ENCODE assay signal across 8 mouse cellular contexts in the genomic region with DNA sequence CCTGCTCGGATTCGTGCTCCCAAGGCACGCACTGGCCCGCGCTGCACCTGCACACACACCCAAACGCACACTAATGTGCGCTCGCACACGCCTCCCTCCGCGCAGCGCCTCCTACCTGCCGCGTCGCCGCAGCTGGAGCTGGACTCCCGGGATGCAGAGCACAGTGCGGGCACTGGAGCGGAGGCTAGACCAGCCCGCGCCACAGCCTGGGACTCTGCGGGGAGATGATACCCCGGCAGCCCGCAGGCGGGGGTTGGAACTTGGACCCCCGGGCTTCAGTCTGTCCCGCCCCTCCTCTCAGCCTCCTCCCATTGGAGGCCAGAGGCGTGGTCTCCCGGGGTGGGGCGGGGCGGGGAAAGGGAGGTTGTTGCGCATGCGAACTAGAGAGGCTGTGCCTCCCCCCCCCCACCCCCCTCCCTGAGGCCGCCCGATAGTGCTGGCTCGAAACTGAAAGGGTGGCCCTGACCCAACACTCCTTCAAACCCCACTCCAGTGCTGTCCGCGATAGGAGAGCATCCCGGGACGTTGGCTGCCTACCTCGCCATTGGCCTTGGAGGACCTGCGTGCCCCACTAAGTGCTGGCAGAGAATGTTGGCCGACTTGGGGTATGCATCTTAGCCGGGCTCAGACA. TPM values are rescaled to one million over a fixed set of nuclear protein-coding genes. Genes with fewer than 3 reads are reported as not detected.
DNase-seq lines count a peak whose midpoint lies in the region; ATAC-seq and TF ChIP-seq lines count a peak whose summit lies in the region.

A gene (minus strand): TSS at position 346 of the 631 bp plus-strand sequence.

- no peaks in the 10 kb centered on the region for H3K9me3 ChIP-seq in G1E (replicated peaks)
- no peaks in the 10 kb centered on the region for H3K9me3 ChIP-seq in heart, postnatal 0 days (replicated peaks; ENCODE audit: control insufficient read depth, low read length)
- no peaks in the 10 kb centered on the region for H3K9me3 ChIP-seq in liver, embryonic 16.5 days (replicated peaks; ENCODE audit: control insufficient read depth, low read length)
- no peaks in the 10 kb centered on the region for H3K9me3 ChIP-seq in neural tube, embryonic 12.5 days

- H3K36me3 ChIP-seq in G1E (replicated peaks), result no peaks in the 10 kb centered on the region
- no peaks in the 10 kb centered on the region for H3K36me3 ChIP-seq in heart, postnatal 0 days (replicated peaks; ENCODE audit: control insufficient read depth, insufficient read depth, low read length)
- H3K36me3 ChIP-seq in liver, embryonic 16.5 days (ENCODE audit: control insufficient read depth, insufficient read depth), result no peaks in the 10 kb centered on the region
- no peaks in the 10 kb centered on the region for H3K36me3 ChIP-seq in neural tube, embryonic 12.5 days

- H3K9ac ChIP-seq in heart, postnatal 0 days (replicated peaks; ENCODE audit: low read depth, low read length), result peak within 1 kb of the TSS; percentile 51; the same call in 1 of the 2 replicates
- H3K9ac ChIP-seq in liver, embryonic 16.5 days (ENCODE audit: low read depth, low read length), result peak within 1 kb of the TSS; percentile 89
- peak within 1 kb of the TSS; percentile 57 for H3K9ac ChIP-seq in neural tube, embryonic 12.5 days

- peak within 1 kb of the TSS; percentile 74 for H3K4me3 ChIP-seq in G1E (ENCODE audit: low read depth, low read length)
- peak within 1 kb of the TSS; percentile 72 for H3K4me3 ChIP-seq in heart, postnatal 0 days (ENCODE audit: low read depth, low read length)
- H3K4me3 ChIP-seq in liver, embryonic 16.5 days (ENCODE audit: low read depth, low read length), result peak within 1 kb of the TSS; percentile 93
- H3K4me3 ChIP-seq in neural tube, embryonic 12.5 days, result peak within 1 kb of the TSS; percentile 63

- DNase-seq in G1E (ENCODE audit: low spot score), result peak; percentile 45
- peak; percentile 84 for DNase-seq in c-Kit-negative CD71-positive TER-119-positive erythroid progenitor cells, embryonic 14.5 days (ENCODE audit: low read depth, low spot score)
- DNase-seq in heart, postnatal 0 days (ENCODE audit: low spot score), result peak; percentile 55
- DNase-seq in kidney, postnatal 36 days, result peak; percentile 61 to 76
- DNase-seq in thymus, adult 18-20 months, result peak; percentile 58 to 67

- H3K27ac ChIP-seq in heart, postnatal 0 days (ENCODE audit: low read depth), result no peak within 1 kb of the TSS
- H3K27ac ChIP-seq in liver, embryonic 16.5 days (ENCODE audit: low read length), result peak within 1 kb of the TSS; percentile 92
- H3K27ac ChIP-seq in neural tube, embryonic 12.5 days, result no peak within 1 kb of the TSS

- TF ChIP-seq EP300 in heart, postnatal 0 days (IDR thresholded peaks at IDR 0.05; ENCODE audit: low read depth), result no peak

- peak within 1 kb of the TSS; percentile 80 for H3K4me2 ChIP-seq in heart, postnatal 0 days (ENCODE audit: low read depth, low read length)
- H3K4me2 ChIP-seq in liver, embryonic 16.5 days (ENCODE audit: low read depth, low read length), result peak within 1 kb of the TSS; percentile 92
- peak within 1 kb of the TSS; percentile 76 for H3K4me2 ChIP-seq in neural tube, embryonic 12.5 days (replicated peaks)

- H3K27me3 ChIP-seq in G1E (ENCODE audit: insufficient read depth, low read length), result peaks cover 52% of the 10 kb centered on the region
- no peaks in the 10 kb centered on the region for H3K27me3 ChIP-seq in heart, postnatal 0 days (ENCODE audit: control insufficient read depth, insufficient read depth, low read length)
- no peaks in the 10 kb centered on the region for H3K27me3 ChIP-seq in liver, embryonic 16.5 days (ENCODE audit: control insufficient read depth, insufficient read depth, low read depth, low read length)
- no peaks in the 10 kb centered on the region for H3K27me3 ChIP-seq in neural tube, embryonic 12.5 days (replicated peaks)

- no peak for TF ChIP-seq CTCF in G1E (IDR thresholded peaks at IDR 0.05; ENCODE audit: low read depth, low read length)
- TF ChIP-seq CTCF in heart, postnatal 0 days (IDR thresholded peaks at IDR 0.05; ENCODE audit: low read depth), result peak; percentile 44

- peaks cover 16% of the 10 kb centered on the region for H3K4me1 ChIP-seq in G1E (ENCODE audit: insufficient read depth, low read depth, low read length)
- H3K4me1 ChIP-seq in heart, postnatal 0 days (ENCODE audit: control insufficient read depth, insufficient read depth), result no peaks in the 10 kb centered on the region
- H3K4me1 ChIP-seq in liver, embryonic 16.5 days (ENCODE audit: control insufficient read depth, low read depth, low read length), result peaks cover 55% of the 10 kb centered on the region
- peaks cover 24% of the 10 kb centered on the region for H3K4me1 ChIP-seq in neural tube, embryonic 12.5 days

- WGBS in heart, postnatal 0 days, result under 1% methylated on average over 35 of the region's 44 CpGs
- under 1% methylated on average over 42 of the region's 44 CpGs for WGBS in liver, embryonic 16.5 days (ENCODE audit: insufficient replicate concordance)
- whole genome bisulfite sequencing in neural tube, embryonic 12.5 days, result 2% methylated on average over 44 of the region's 44 CpGs

- no peak for ATAC-seq in G1E (ENCODE audit: extremely low read depth, insufficient number of reproducible peaks, low FRiP score, poor library complexity, severe bottlenecking)
- peak; percentile 64 for ATAC-seq in erythroid progenitor cell, adult 5-6 weeks (replicated peaks; ENCODE audit: low FRiP score, poor library complexity, severe bottlenecking)
- peak; percentile 89 for ATAC-seq in heart, postnatal 0 days (ENCODE audit: insufficient read depth, low read depth)
- peak; percentile 69 for ATAC-seq in liver, embryonic 16.5 days (ENCODE audit: low read depth)
- ATAC-seq in neural tube, embryonic 12.5 days (ENCODE audit: low FRiP score, low read depth), result peak; percentile 84

RNA-seq across cellular contexts. Expression of the gene that starts here (rescaled TPM):
- 6.5 TPM in 1 of 2 replicates, not detected in the other for total RNA-seq in G1E (2014; fragmentation: Nextera tagmentation)
- 0.23 and 1.0 TPM in 2 replicates for total RNA-seq in G1E (2017)
- 0.02 and 0.03 TPM in 2 replicates for polyA plus RNA-seq in G1E (2012)
- 46.5 and 52.4 TPM in 2 replicates for total RNA-seq in erythroid progenitor cell, adult 5-6 weeks (2015; ENCODE audit: low replicate concordance)
- 51.3 and 72.5 TPM in 2 replicates for total RNA-seq in erythroid progenitor cell, adult 5-6 weeks (2017; ENCODE audit: low replicate concordance)
- total RNA-seq in heart, postnatal 0 days (2014; rRNA removed; ENCODE audit: low replicate concordance), result 3.4 and 5.6 TPM in 2 replicates
- polyA plus RNA-seq in heart, postnatal 0 days (2015; fragmentation: Nextera tagmentation; extraction: Ambion mirVana), result 1.1 and 1.5 TPM in 2 replicates
- 13.0 and 14.1 TPM in 2 replicates for polyA plus RNA-seq in liver, embryonic 16.5 days (2015; fragmentation: Nextera tagmentation; extraction: Ambion mirVana)
- polyA plus RNA-seq in neural tube, embryonic 12.5 days (2016; fragmentation: Nextera tagmentation; extraction: Ambion mirVana), result 13.9 and 16.0 TPM in 2 replicates
